Mouse (Mus musculus) hematopoietic stem cell, adult 5-6 weeks (primary cell): ENCODE data around the gene Tmc3. TPM values are rescaled to one million over a fixed set of nuclear protein-coding genes. Genes with fewer than 3 reads are reported as not detected.

Experiments used
- ATAC-seq, 2 experiments: fragments of 125-278 bp in 1 of 2; replicated peaks in 1 of 2; 2 replicates each; pipeline ENCODE4 v1.8.0; 2016 to 2017; ENCODE audit warnings: inconsistent platforms in 2 of 2, mild to moderate bottlenecking in 2 of 2, moderate number of reproducible peaks in 2 of 2, low read depth in 1 of 2, moderate TSS enrichment in 1 of 2; ENCODE audit not compliant: low FRiP score in 2 of 2, poor library complexity in 2 of 2, severe bottlenecking in 2 of 2, insufficient read depth in 1 of 2, low TSS enrichment in 1 of 2
- total RNA-seq: library from RNA; stranded (forward); fragments of 172-1452, 232-1000 nt; gene quantifications from 2 replicates; pipeline ENCODE4 v1.2.3, GENCODE M21; 2017

Gene Tmc3
- total RNA-seq, 1 experiment from 2014 or later: 0.45 TPM

DNA sequence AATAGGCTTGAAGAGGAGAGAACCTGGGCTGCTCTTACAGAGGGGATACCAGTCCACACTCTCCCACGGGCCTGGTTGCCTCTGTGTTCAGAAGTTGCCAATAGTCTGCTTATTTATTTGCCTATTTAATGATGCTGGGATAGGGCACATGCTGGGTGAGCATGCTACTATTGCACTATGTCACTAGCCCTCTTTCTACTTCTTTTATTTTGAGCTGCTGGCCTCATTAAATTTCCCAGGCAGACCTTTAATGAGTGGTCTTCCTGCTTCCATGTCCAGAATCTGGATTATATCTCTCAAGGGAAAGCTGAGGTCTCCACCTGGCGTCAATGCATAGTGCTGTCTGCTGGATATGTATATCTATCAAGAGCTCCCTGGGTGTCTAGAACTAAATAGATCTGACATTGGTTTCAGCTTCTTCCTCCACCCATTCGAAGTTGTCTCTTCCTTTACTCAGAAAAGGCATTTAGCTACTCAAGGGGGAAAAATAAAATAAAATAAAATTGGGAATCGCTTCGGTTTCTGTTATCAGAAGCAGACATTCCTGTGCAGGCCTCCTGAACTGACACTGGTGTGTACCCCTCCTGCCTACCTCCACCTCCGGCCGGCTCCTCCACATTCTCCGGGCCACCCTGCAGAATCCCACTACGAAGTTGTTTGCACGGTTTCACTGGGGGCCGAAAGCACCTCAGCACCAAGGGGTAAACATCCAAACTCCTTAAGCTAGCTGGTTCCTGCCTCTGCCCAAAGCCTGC, 46.5 kb downstream of the Tmc3 start:
- no peak for ATAC-seq

GRCm38 (mm10) chr7:83631828-83632681, 47.3 kb downstream of the Tmc3 start, which contains the start of gene Stard5:
Gene Stard5 (plus strand): TSS chr7:83631959.
- ATAC-seq: peak; percentile 97 to 98

- no peak for ATAC-seq
Observed at GRCm38 (mm10) chr7:83632682-83633120, 48.0 kb downstream of the Tmc3 start.

DNA sequence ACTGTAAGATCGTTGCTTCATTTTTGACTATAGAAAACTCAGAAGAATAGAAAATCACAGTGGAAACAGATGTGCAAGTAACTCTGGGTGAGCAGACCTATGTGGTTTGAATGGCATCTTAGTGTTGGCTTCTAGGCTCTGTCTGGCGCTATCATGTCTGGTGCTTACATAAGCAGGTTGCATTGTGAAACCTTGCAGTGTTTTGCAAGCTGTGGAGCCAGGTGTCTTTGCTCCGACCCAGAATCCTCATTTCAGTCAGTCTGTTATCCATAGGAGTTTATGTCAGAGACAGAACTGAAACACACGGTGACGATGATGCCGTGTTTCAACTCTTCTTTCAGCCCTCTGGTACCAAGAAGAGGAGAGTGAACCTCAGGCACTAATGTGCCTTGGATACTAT, 49.1 kb downstream of the Tmc3 start:
- no peak for ATAC-seq

DNA sequence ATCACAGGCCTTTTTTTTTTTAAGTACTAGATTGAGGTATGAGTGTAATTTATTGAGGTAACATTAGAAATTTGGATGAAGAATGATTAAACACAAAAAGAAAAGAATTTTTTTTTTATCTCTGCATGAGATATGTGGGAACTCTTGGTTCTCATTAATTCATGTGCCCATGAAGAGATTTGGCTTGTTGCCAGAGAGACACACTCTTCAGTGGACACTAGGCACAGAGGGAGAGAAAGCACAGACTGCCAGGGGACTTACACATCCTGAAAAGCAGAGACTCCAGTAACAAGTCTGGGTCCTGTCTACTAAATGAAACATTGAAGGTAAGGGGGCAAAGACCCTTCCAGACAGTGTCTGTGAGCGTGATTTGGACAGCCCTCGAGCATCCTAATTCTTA, 51.0 kb downstream of the Tmc3 start:
- ATAC-seq: no peak

DNA sequence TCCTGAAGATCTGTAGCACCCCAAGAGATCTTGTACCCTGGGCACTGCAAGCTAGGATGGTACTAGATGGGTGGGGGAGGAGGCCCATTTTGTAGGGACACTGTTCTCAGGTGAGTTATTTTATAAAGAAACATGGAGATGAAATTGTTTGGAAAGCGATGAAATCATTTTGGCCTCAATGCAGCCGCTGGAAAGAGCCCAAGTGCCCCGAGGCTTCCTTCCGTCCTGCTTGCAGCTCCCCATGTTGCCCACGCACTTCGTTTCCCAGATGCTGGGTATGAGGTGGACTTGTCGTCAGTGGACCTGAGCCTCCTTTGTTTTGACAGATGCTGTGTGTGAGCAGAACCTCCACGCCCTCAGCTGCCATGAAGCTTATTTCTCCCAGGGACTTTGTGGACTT, 51.7 kb downstream of the Tmc3 start:
- ATAC-seq: no peak

DNA sequence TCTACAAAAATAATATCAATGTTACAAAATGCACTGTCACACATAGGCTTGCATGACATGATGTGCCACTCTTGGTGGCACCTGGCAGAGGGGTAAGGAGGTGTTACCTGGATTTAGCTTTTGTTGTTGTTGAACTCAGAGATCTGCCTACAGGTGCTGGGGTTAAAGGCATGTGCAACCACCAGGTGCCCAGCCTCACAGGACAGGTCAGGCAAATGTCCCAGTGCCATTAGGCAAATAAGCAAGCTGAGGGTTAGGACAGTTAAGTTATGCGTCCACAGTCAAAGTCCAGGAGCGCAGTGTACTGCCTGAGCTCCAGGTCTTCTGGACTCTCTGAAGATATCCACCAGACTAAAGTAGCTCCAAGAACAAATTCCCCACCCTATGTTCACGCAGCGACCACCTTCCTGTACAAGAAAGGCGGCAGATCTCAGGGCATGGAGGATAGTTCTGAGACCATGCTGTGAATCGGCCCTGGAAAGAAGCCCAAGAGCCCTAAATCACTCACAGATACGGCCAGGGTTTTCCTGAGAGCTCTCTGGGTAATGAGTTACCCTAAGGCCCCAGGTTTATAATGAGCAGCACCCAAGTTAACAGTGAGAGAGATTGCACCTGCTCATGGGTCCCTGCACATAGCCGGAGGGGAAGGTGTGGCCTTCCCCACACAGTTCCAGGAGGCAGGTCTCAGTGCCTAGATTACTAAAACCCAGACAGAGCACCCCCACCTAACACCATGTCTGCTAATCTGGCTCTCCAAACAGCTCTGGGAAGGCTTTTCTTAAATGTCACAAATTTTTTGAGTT, 53.3 kb downstream of the Tmc3 start:
- no peak for ATAC-seq

- ATAC-seq: peak; percentile 71 to 84
Observed at GRCm38 (mm10) chr7:83639084-83639483, 54.4 kb downstream of the Tmc3 start.

- ATAC-seq: no peak
Observed at GRCm38 (mm10) chr7:83640581-83640980, 55.9 kb downstream of the Tmc3 start.

DNA sequence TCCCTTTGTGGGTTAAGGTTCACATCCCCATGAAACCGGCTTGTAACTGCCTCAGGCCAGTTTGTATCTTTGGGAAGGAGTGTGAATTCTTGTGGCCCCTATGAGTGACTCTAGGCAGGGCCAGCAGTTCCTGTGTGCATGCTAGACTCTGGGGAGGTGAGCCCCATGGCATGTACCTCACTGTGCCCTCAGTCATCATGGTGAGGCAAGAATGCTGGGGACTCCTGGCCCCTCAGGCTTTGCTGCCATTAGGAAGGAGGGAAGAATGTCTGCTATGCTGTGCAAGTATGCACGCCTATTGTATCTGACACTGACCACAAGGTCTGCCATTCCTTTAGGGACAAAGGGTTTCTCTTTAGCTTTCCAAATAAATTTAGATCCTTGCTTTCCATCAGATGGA, 56.4 kb downstream of the Tmc3 start:
- ATAC-seq: no peak

DNA sequence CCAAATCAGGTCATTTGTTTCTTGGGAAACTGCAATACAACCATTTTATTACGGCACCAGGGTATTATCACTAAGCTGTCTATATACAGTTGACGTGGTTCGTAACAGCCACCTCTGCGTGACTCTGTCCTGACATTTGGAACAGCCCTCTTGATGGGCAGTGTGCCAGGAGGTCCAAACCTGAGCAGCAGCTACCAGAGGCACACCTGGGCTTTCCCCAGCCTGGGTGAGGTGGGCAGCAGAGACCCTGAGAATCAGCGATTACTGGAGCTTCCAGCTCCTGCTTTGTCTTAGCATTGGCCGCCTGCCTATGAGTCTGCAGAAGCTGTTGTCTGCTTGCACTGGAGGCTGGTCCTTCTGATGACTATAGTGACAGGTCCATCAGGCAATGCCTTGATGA, 58.9 kb downstream of the Tmc3 start:
- no peak for ATAC-seq

DNA sequence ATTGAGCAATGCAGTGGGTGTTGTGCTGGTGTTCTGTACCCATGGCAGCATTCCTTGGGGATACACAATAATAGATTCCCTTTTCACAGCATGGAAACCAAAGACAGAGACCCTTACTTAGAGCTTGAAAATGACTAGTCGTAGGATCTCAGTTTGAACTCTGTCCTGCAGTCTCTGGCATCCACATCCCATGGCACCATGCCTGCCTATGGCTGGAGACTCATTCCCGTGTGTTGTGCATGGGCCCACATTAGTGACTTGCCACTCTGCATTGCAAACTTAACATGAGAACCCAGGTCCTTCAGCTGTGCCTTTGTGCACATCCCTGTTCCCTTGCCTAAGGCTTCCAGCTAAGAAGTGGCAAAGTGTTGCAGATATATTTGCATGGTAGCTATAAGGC, 60.0 kb downstream of the Tmc3 start:
- no peak for ATAC-seq

DNA sequence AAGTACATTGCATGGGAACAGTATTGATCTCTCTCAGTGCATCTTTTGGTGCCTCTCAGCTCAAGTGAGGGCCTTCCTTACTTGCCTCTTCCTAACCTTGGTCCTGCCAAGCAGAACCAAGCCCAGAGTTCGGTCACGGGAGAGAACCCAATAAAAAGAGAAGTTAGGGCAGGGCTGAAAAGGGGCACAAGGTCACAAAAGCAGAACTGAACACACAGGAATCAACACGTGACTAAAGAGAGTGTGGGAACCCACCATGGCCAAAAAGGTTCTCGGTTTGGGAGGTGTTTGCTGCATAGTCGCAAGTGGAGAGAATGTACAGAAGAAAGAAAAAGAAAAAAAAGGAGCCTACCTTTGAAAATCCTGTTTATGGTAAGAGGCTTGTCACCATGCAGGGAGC, 60.7 kb downstream of the Tmc3 start:
- ATAC-seq: peak; percentile 76 to 80

DNA sequence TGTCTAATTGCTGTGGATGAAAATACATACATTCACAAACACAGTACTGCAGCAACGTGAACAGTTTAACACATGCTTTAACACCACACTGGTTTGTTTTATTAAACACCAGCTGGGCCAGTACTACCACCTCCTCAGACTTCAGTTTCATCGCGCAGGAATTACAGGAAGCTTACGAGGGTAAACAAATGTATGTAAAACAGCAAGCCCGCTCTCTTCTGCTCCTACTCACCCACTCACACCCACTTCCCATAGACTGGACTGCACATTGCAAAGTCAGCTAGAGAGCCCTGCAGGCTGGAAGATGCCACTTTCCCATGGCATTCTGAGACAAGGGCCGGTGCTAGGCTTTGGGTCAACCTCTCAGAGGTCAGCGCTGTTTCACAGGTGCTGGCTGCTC, 64.1 kb downstream of the Tmc3 start:
- no peak for ATAC-seq

GRCm38 (mm10) chr7:83650638-83651037, 65.9 kb downstream of the Tmc3 start:
- peak; percentile 19 to 37; a peak in 2 of 4 replicates for ATAC-seq

DNA sequence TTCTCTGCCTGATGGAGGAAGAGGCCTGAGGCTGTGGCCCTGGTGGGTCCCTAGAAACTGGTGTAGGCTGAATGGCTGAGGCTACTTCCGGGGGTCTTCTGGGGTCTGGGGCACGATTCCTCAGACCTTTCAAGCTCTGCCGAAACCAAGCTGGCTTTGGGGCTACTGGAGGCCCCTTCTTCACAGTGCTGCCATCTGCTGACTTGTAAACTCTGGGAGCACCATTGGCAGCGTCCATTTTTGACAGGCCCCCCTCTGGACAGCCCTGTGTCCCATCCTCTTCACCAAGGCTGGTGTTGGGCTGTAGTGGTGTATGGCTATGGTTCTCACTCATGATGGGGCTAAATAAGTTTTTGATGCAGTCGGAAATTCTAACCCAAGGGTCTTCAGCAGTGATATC, 67.8 kb downstream of the Tmc3 start:
- ATAC-seq: no peak

DNA sequence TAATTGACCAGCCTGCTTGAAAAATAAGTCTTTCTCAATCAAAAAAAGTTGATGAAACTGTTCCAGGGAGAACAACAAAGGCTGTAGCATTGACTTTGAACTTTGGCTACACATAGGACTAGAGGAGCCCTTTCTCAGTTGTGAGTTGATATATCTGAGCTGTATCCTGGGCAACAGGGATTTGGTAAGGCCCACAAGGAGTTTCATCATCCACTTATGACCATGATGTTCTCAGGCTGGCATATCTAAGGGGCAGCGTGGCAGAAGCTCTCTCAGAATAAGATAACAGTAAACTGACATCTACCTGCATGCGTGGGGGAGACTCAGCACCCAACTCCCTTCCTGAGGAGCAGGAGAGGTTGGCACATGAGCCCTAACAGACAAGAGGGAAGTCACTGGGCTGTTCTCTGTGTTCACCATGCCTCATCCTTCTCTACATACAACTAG, 68.9 kb downstream of the Tmc3 start:
- no peak for ATAC-seq

GRCm38 (mm10) chr7:83654196-83654595, 69.5 kb downstream of the Tmc3 start:
- ATAC-seq: no peak
